Mouse (Mus musculus) embryonic facial prominence, embryonic 10.5 days (tissue): ENCODE results near the gene Olfr1437. TPM values are rescaled to one million over a fixed set of nuclear protein-coding genes. Genes with fewer than 3 reads are reported as not detected.
"Not testable (repeated sequence)": the region's sequence is repeated elsewhere in the genome, so short reads cannot be mapped to it uniquely, and the experiment has no call there.

Experiments used
- DNase-seq: peaks from one replicate; pipeline ENCODE4 v3.0.0-alpha.2; 2017; ENCODE audit warnings: low spot score
- H3K27ac ChIP-seq: fragments of 300-500 bp; sonication (generic); replicated peaks from 2 replicates; pipeline ENCODE4 v1.5.1; 2016; ENCODE audit warnings: mild to moderate bottlenecking
- H3K27me3 ChIP-seq: fragments of 300-500 bp; sonication (generic); replicated peaks from 2 replicates; pipeline ENCODE4 v1.6.1; 2016; ENCODE audit warnings: low read depth, mild to moderate bottlenecking; ENCODE audit not compliant: poor library complexity, severe bottlenecking
- H3K36me3 ChIP-seq: fragments of 300-500 bp; sonication (generic); replicated peaks from 2 replicates; pipeline ENCODE4 v1.6.1; 2016; ENCODE audit warnings: mild to moderate bottlenecking, moderate library complexity
- H3K4me1 ChIP-seq: fragments of 300-500 bp; sonication (generic); 2 replicates; pipeline ENCODE4 v1.6.1; 2016
- H3K4me3 ChIP-seq: fragments of 300-500 bp; sonication (generic); 2 replicates; pipeline ENCODE4 v1.5.1; 2016; ENCODE audit warnings: mild to moderate bottlenecking, moderate library complexity
- H3K9me3 ChIP-seq: fragments of 300-500 bp; sonication (generic); 2 replicates; pipeline ENCODE4 v1.6.1; 2016; ENCODE audit warnings: mild to moderate bottlenecking
- WGBS: fragments of 180-500 bp; shearing (Covaris S2); methylation state at CpG from one replicate; pipeline ENCODE4 v1.1.7; 2016; 5-methylcytosine and 5-hydroxymethylcytosine counted together
- polyA plus RNA-seq: library from polyadenylated mRNA; unstranded; fragments of >200 nt; fragmentation: Nextera tagmentation; extraction: Ambion mirVana; gene quantifications from 2 replicates; pipeline ENCODE4 v1.2.1, GENCODE M21; 2016

Olfr1437 gene
- polyA plus RNA-seq: not detected in 2 replicates

- H3K27ac ChIP-seq: no peak within 1 kb of the TSS
- H3K36me3 ChIP-seq: no peaks in the 10 kb centered on the region
- no peak within 1 kb of the TSS for H3K4me3 ChIP-seq
- no peak for DNase-seq
- H3K4me1 ChIP-seq: no peaks in the 10 kb centered on the region
- no peaks in the 10 kb centered on the region for H3K9me3 ChIP-seq
- 82% methylated on average over 2 of the region's 2 CpGs for WGBS
- H3K27me3 ChIP-seq: no peaks in the 10 kb centered on the region
Measured at GRCm38 (mm10) chr19:12325001-12325400, at the start of gene Olfr1437. Olfr1437 (minus strand) TSS chr19:12325101.

GRCm38 (mm10) chr19:12374465-12375025 lies 49.6 kb upstream of the Olfr1437 start:
- Histone ChIP-seq H3K4me3 (no peak overlapping the region), H3K4me1 (no peaks in the 10 kb centered on the region), H3K27ac (no peak overlapping the region), H3K36me3 (no peaks in the 10 kb centered on the region), H3K27me3 (no peaks in the 10 kb centered on the region), H3K9me3 (no peaks in the 10 kb centered on the region)
- no peak for DNase-seq
- 80% methylated on average over 2 of the region's 2 CpGs for WGBS

- Histone ChIP-seq H3K4me1 (no peaks in the 10 kb centered on the region), H3K36me3 (no peaks in the 10 kb centered on the region), H3K9me3 (no peaks in the 10 kb centered on the region), H3K27me3 (no peaks in the 10 kb centered on the region), H3K27ac (no peak overlapping the region), H3K4me3 (no peak overlapping the region)
- WGBS: 82% methylated on average over 3 of the region's 3 CpGs
- DNase-seq: no peak
Measured at GRCm38 (mm10) chr19:12373004-12373403, 48.1 kb upstream of the Olfr1437 start.

GRCm38 (mm10) chr19:12335810-12336209 lies 10.9 kb upstream of the Olfr1437 start, which contains the start of gene Olfr1438-ps1:
Olfr1438-ps1 (minus strand) TSS chr19:12335910.
- 84% methylated on average over 3 of the region's 3 CpGs for WGBS
- Histone ChIP-seq H3K36me3 (no peaks in the 10 kb centered on the region), H3K27me3 (no peaks in the 10 kb centered on the region), H3K9me3 (no peaks in the 10 kb centered on the region), H3K4me1 (no peaks in the 10 kb centered on the region), H3K27ac (no peak within 1 kb of the TSS), H3K4me3 (no peak within 1 kb of the TSS)
- no peak for DNase-seq

GRCm38 (mm10) chr19:12299030-12299429 lies 25.9 kb downstream of the Olfr1437 start, which contains the start of gene Olfr1436:
Olfr1436 (minus strand) TSS chr19:12299130.
- not testable (repeated sequence) for H3K36me3 ChIP-seq, H3K27me3 ChIP-seq, H3K4me1 ChIP-seq, H3K4me3 ChIP-seq, DNase-seq, H3K9me3 ChIP-seq, H3K27ac ChIP-seq
- WGBS: 84% methylated on average over 1 of the region's 1 CpGs

- H3K4me3 ChIP-seq: no peak overlapping the region
- no peaks in the 10 kb centered on the region for H3K9me3 ChIP-seq
- DNase-seq: no peak
- H3K4me1 ChIP-seq: no peaks in the 10 kb centered on the region
- no peak overlapping the region for H3K27ac ChIP-seq
- no peaks in the 10 kb centered on the region for H3K27me3 ChIP-seq
- no peaks in the 10 kb centered on the region for H3K36me3 ChIP-seq
Measured at GRCm38 (mm10) chr19:12292979-12293378, 31.9 kb downstream of the Olfr1437 start.

- 76% methylated on average over 2 of the region's 2 CpGs for WGBS
- no peak within 1 kb of the TSS for H3K27ac ChIP-seq
- H3K4me1 ChIP-seq: no peaks in the 10 kb centered on the region
- H3K4me3 ChIP-seq: no peak within 1 kb of the TSS
- no peaks in the 10 kb centered on the region for H3K36me3 ChIP-seq
- no peaks in the 10 kb centered on the region for H3K27me3 ChIP-seq
- H3K9me3 ChIP-seq: no peaks in the 10 kb centered on the region
- no peak for DNase-seq
Measured at GRCm38 (mm10) chr19:12279554-12279953, 45.3 kb downstream of the Olfr1437 start, which contains the start of gene Olfr1434. Olfr1434 (plus strand) TSS chr19:12279854.

Other genes starting within 250 kb of the Olfr1437 start
- not detected in 2 replicates for gene Olfr1425, start 247.4 kb downstream of the Olfr1437 start, polyA plus RNA-seq
- not detected in 2 replicates for gene Olfr1426, start 233.1 kb downstream of the Olfr1437 start, polyA plus RNA-seq
- gene Olfr1427, start 221.8 kb downstream of the Olfr1437 start, polyA plus RNA-seq: not detected in 2 replicates
- not detected in 2 replicates for gene Olfr1428, start 209.2 kb downstream of the Olfr1437 start, polyA plus RNA-seq
- not detected in 2 replicates for gene Olfr76, start 201.9 kb downstream of the Olfr1437 start, polyA plus RNA-seq
- not detected in 2 replicates for gene Olfr1555-ps1, start 155.0 kb downstream of the Olfr1437 start, polyA plus RNA-seq
- not detected in 2 replicates for gene Olfr1431, start 124.5 kb downstream of the Olfr1437 start, polyA plus RNA-seq
- gene Olfr1432, start 92.5 kb downstream of the Olfr1437 start, polyA plus RNA-seq: not detected in 2 replicates
- not detected in 2 replicates for gene Olfr262, start 83.4 kb downstream of the Olfr1437 start, polyA plus RNA-seq
- not detected in 2 replicates for gene Olfr235, start 64.1 kb downstream of the Olfr1437 start, polyA plus RNA-seq
- gene Olfr1434, start 45.2 kb downstream of the Olfr1437 start, polyA plus RNA-seq: not detected in 2 replicates
- gene Olfr1436, start 26.0 kb downstream of the Olfr1437 start, polyA plus RNA-seq: not detected in 2 replicates
- gene Olfr1438-ps1, start 10.8 kb upstream of the Olfr1437 start, polyA plus RNA-seq: not detected in 2 replicates
- not detected in 2 replicates for gene Olfr1440, start 62.2 kb upstream of the Olfr1437 start, polyA plus RNA-seq
- gene Olfr1441, start 92.3 kb upstream of the Olfr1437 start, polyA plus RNA-seq: not detected in 2 replicates
- not detected in 2 replicates for gene Pfpl, start 102.8 kb upstream of the Olfr1437 start, polyA plus RNA-seq
- 0.08 and 0.17 TPM in 2 replicates for gene Mpeg1, start 135.7 kb upstream of the Olfr1437 start, polyA plus RNA-seq
- 12.1 and 19.8 TPM in 2 replicates for gene Dtx4, start 176.4 kb upstream of the Olfr1437 start, polyA plus RNA-seq
- gene Fam111a, start 220.6 kb upstream of the Olfr1437 start, polyA plus RNA-seq: 19.3 and 21.4 TPM in 2 replicates